Mouse (Mus musculus): Measurements from ENCODE around the gene Ttc29. TPM values are rescaled to one million over a fixed set of nuclear protein-coding genes. Genes with fewer than 3 reads are reported as not detected.

Ttc29 gene
- polyA plus RNA-seq, 2 experiments, result 0.04 TPM; not detected in 1

- WGBS, result 1% methylated on average over 13 of the region's 25 CpGs
- ATAC-seq (ENCODE audit: low FRiP score, low read depth), result no peak
- peaks cover 87% of the 10 kb centered on the region for H3K27me3 ChIP-seq (ENCODE audit: control insufficient read depth, insufficient read depth, low read length)
- peaks cover 7% of the 10 kb centered on the region; the same call in 1 of the 2 replicates for H3K4me1 ChIP-seq (ENCODE audit: control insufficient read depth, insufficient read depth, low read length)
- no peak for TF ChIP-seq POLR2A (IDR thresholded peaks at IDR 0.05; ENCODE audit: borderline replicate concordance, extremely low read depth, insufficient read depth, insufficient read length)
- no peak for DNase-seq (ENCODE audit: low spot score)
- no peaks in the 10 kb centered on the region for H3K9me3 ChIP-seq (ENCODE audit: control insufficient read depth, low read length)
- H3K4me2 ChIP-seq (replicated peaks; ENCODE audit: low read depth, low read length, severe bottlenecking), result peak overlapping the region; percentile 69
- H3K36me3 ChIP-seq (ENCODE audit: control insufficient read depth, insufficient read depth, low read length), result no peaks in the 10 kb centered on the region
- H3K4me3 ChIP-seq (replicated peaks; ENCODE audit: low read length), result peak overlapping the region; percentile 39
- no peak overlapping the region for H3K9ac ChIP-seq (ENCODE audit: low read depth, low read length, severe bottlenecking)
- H3K27ac ChIP-seq (replicated peaks; ENCODE audit: low read depth, low read length), result no peak overlapping the region
Observed at GRCm38 (mm10) chr8:78436661-78437060, 223.6 kb downstream of the Ttc29 start.

- peak overlapping the region; percentile 35; the same call in 1 of the 2 replicates for H3K4me2 ChIP-seq (replicated peaks; ENCODE audit: low read depth, low read length, severe bottlenecking)
- no peak for DNase-seq (ENCODE audit: low spot score)
- ATAC-seq (ENCODE audit: low FRiP score, low read depth), result no peak
- H3K36me3 ChIP-seq (ENCODE audit: control insufficient read depth, insufficient read depth, low read length), result no peaks in the 10 kb centered on the region
- H3K9ac ChIP-seq (ENCODE audit: low read depth, low read length, severe bottlenecking), result no peak overlapping the region
- H3K4me3 ChIP-seq (replicated peaks; ENCODE audit: low read length), result no peak overlapping the region
- H3K9me3 ChIP-seq (ENCODE audit: control insufficient read depth, low read length), result no peaks in the 10 kb centered on the region
- peaks cover 86% of the 10 kb centered on the region for H3K27me3 ChIP-seq (ENCODE audit: control insufficient read depth, insufficient read depth, low read length)
- 2% methylated on average over 32 of the region's 32 CpGs for WGBS
- H3K4me1 ChIP-seq (ENCODE audit: control insufficient read depth, insufficient read depth, low read length), result peaks cover 7% of the 10 kb centered on the region; the same call in 1 of the 2 replicates
- no peak overlapping the region for H3K27ac ChIP-seq (replicated peaks; ENCODE audit: low read depth, low read length)
- no peak for TF ChIP-seq POLR2A (IDR thresholded peaks at IDR 0.05; ENCODE audit: borderline replicate concordance, extremely low read depth, insufficient read depth, insufficient read length)
Observed at GRCm38 (mm10) chr8:78437140-78438045, 224.3 kb downstream of the Ttc29 start.

- 1% methylated on average over 18 of the region's 18 CpGs for WGBS
- no peak for TF ChIP-seq POLR2A (IDR thresholded peaks at IDR 0.05; ENCODE audit: borderline replicate concordance, extremely low read depth, insufficient read depth, insufficient read length)
- Histone ChIP-seq H3K9ac (ENCODE audit: low read depth, low read length, severe bottlenecking) (no peak overlapping the region), H3K4me3 (replicated peaks; ENCODE audit: low read length) (no peak overlapping the region; the same call in 1 of the 2 replicates), H3K4me1 (ENCODE audit: control insufficient read depth, insufficient read depth, low read length) (peaks cover 7% of the 10 kb centered on the region; the same call in 1 of the 2 replicates), H3K36me3 (ENCODE audit: control insufficient read depth, insufficient read depth, low read length) (no peaks in the 10 kb centered on the region), H3K4me2 (replicated peaks; ENCODE audit: low read depth, low read length, severe bottlenecking) (peak overlapping the region; percentile 35; the same call in 1 of the 2 replicates), H3K9me3 (ENCODE audit: control insufficient read depth, low read length) (no peaks in the 10 kb centered on the region), H3K27me3 (ENCODE audit: control insufficient read depth, insufficient read depth, low read length) (peaks cover 84% of the 10 kb centered on the region), H3K27ac (replicated peaks; ENCODE audit: low read depth, low read length) (no peak overlapping the region)
- peak; percentile 90 for DNase-seq (ENCODE audit: low spot score)
- peak; percentile 53; the same call in 1 of the 2 replicates for ATAC-seq (ENCODE audit: low FRiP score, low read depth)
Observed at GRCm38 (mm10) chr8:78438121-78438520, 225.0 kb downstream of the Ttc29 start.

- ATAC-seq (ENCODE audit: low FRiP score, low read depth) (no peak), DNase-seq (ENCODE audit: low spot score) (no peak)
- no peak overlapping the region for H3K27ac ChIP-seq (replicated peaks; ENCODE audit: low read depth, low read length)
- no peaks in the 10 kb centered on the region for H3K4me1 ChIP-seq (ENCODE audit: control insufficient read depth, insufficient read depth, low read length)
- TF ChIP-seq POLR2A (IDR thresholded peaks at IDR 0.05; ENCODE audit: borderline replicate concordance, extremely low read depth, insufficient read depth, insufficient read length), result no peak
- WGBS, result 92% methylated on average over 1 of the region's 1 CpGs
- H3K9me3 ChIP-seq (ENCODE audit: control insufficient read depth, low read length), result no peaks in the 10 kb centered on the region
- H3K27me3 ChIP-seq (ENCODE audit: control insufficient read depth, insufficient read depth, low read length), result peaks cover 46% of the 10 kb centered on the region
- H3K36me3 ChIP-seq (ENCODE audit: control insufficient read depth, insufficient read depth, low read length), result no peaks in the 10 kb centered on the region
- H3K9ac ChIP-seq (ENCODE audit: low read depth, low read length, severe bottlenecking), result no peak overlapping the region
- H3K4me2 ChIP-seq (replicated peaks; ENCODE audit: low read depth, low read length, severe bottlenecking), result no peak overlapping the region
- H3K4me3 ChIP-seq (replicated peaks; ENCODE audit: low read length), result no peak overlapping the region
Observed at GRCm38 (mm10) chr8:78442781-78443180, 229.7 kb downstream of the Ttc29 start.

Other genes with a start within 250 kb of the Ttc29 start
- 0.04 TPM in 1 of 2 replicates, not detected in the other for gene Pou4f2, start 223.3 kb downstream of the Ttc29 start, polyA plus RNA-seq (2012; rRNA removed)
- gene Pou4f2, start 223.3 kb downstream of the Ttc29 start, polyA plus RNA-seq (2014; fragmentation: Nextera tagmentation; extraction: Ambion mirVana), result not detected in 2 replicates

Data from limb, embryonic 14.5 days (tissue).